Mouse (Mus musculus) brain, embryonic 18.5 days (tissue): Measurements from ENCODE around the gene Glmp.
"Not testable (repeated sequence)": the region's sequence is repeated elsewhere in the genome, so short reads cannot be mapped to it uniquely, and the experiment has no call there.

ENCODE experiments used
- DNase-seq: peaks from one replicate; pipeline ENCODE4 v3.0.0-alpha.2; 2012; ENCODE audit warnings: low read depth, low spot score

Gene Glmp

GRCm38 (mm10) chr3:88335436-88336053, 10.7 kb downstream of the Glmp start:
- DNase-seq = no peak

- DNase-seq = peak; percentile 87
Measured at GRCm38 (mm10) chr3:88336058-88337013, 11.5 kb downstream of the Glmp start, which contains the start of the genes Tmem79 and Smg5. Gene Tmem79 (minus strand): TSS chr3:88336148. Gene Smg5 (plus strand): TSS chr3:88336260.

GRCm38 (mm10) chr3:88337367-88338020, 12.7 kb downstream of the Glmp start:
- no peak for DNase-seq

GRCm38 (mm10) chr3:88338316-88338715, 13.5 kb downstream of the Glmp start:
- DNase-seq = no peak

- no peak for DNase-seq
Measured at GRCm38 (mm10) chr3:88339006-88339405, 14.2 kb downstream of the Glmp start.

- DNase-seq = no peak
Measured at GRCm38 (mm10) chr3:88350732-88351131, 25.9 kb downstream of the Glmp start.

- no peak for DNase-seq
Measured at GRCm38 (mm10) chr3:88352907-88353306, 28.1 kb downstream of the Glmp start.

GRCm38 (mm10) chr3:88354396-88355165, 29.8 kb downstream of the Glmp start:
- no peak for DNase-seq

- DNase-seq = no peak
Measured at GRCm38 (mm10) chr3:88359584-88359983, 34.8 kb downstream of the Glmp start.

GRCm38 (mm10) chr3:88359989-88360388, 35.2 kb downstream of the Glmp start:
- no peak for DNase-seq

GRCm38 (mm10) chr3:88361096-88361495, 36.3 kb downstream of the Glmp start:
- no peak for DNase-seq

GRCm38 (mm10) chr3:88361612-88362313, 36.9 kb downstream of the Glmp start:
- no peak for DNase-seq

GRCm38 (mm10) chr3:88363700-88364099, 38.9 kb downstream of the Glmp start:
- DNase-seq = no peak

- no peak for DNase-seq
Measured at GRCm38 (mm10) chr3:88364337-88364736, 39.5 kb downstream of the Glmp start, which contains the start of gene Paqr6. Gene Paqr6 (plus strand): TSS chr3:88364584.

GRCm38 (mm10) chr3:88365705-88366361, 41.0 kb downstream of the Glmp start:
- no peak for DNase-seq

GRCm38 (mm10) chr3:88366830-88367428, 42.1 kb downstream of the Glmp start:
- not testable (repeated sequence) for DNase-seq

- DNase-seq = not testable (repeated sequence)
Measured at GRCm38 (mm10) chr3:88367517-88367916, 42.7 kb downstream of the Glmp start.

GRCm38 (mm10) chr3:88368511-88368910, 43.7 kb downstream of the Glmp start:
- DNase-seq = not testable (repeated sequence)

GRCm38 (mm10) chr3:88372643-88373042, 47.8 kb downstream of the Glmp start, which contains the start of gene Bglap3:
Gene Bglap3 (minus strand): TSS chr3:88372743.
- DNase-seq = not testable (repeated sequence)
